Mouse (Mus musculus) kidney, postnatal 0 days (tissue): ENCODE data around the gene Vav2. TPM values are rescaled to one million over a fixed set of nuclear protein-coding genes. Genes with fewer than 3 reads are reported as not detected.

Source experiments
- ATAC-seq: fragments of 200-750 bp; cut with Nextera tagmentation; replicated peaks from 2 replicates; pipeline ENCODE4 v1.8.0; 2017; ENCODE audit warnings: low read depth, moderate number of reproducible peaks, moderate TSS enrichment, moderate library complexity; ENCODE audit not compliant: low FRiP score
- DNase-seq: peaks from one replicate; pipeline ENCODE4 v3.0.0-alpha.2; 2016; ENCODE audit warnings: low spot score
- H3K27ac ChIP-seq: fragments of 300-500 bp; sonication (generic); 2 replicates; pipeline ENCODE4 v1.5.1; 2014; ENCODE audit warnings: mild to moderate bottlenecking
- H3K27me3 ChIP-seq: fragments of 300-500 bp; sonication (generic); 2 replicates; pipeline ENCODE4 v1.6.1; 2014; ENCODE audit warnings: low read length, mixed read lengths; ENCODE audit not compliant: insufficient read depth
- H3K36me3 ChIP-seq: fragments of 300-500 bp; sonication (generic); 2 replicates; pipeline ENCODE4 v1.6.1; 2014; ENCODE audit warnings: low read length, mixed read lengths; ENCODE audit not compliant: insufficient read depth
- H3K4me1 ChIP-seq: fragments of 300-500 bp; sonication (generic); replicated peaks from 2 replicates; pipeline ENCODE4 v1.6.1; 2014; ENCODE audit warnings: antibody characterized with exemption, low read length, mixed read lengths; ENCODE audit not compliant: insufficient read depth
- H3K4me2 ChIP-seq: fragments of 300-500 bp; sonication (generic); 2 replicates; pipeline ENCODE4 v1.6.1; 2014; ENCODE audit warnings: mild to moderate bottlenecking, low read length, moderate library complexity, mixed read lengths
- H3K4me3 ChIP-seq: fragments of 300-500 bp; sonication (generic); replicated peaks from 2 replicates; pipeline ENCODE4 v1.5.1; 2014; ENCODE audit warnings: low read depth, low read length
- H3K9ac ChIP-seq: fragments of 300-500 bp; sonication (generic); 2 replicates; pipeline ENCODE4 v1.6.1; 2014; ENCODE audit warnings: low read depth, low read length
- H3K9me3 ChIP-seq: fragments of 300-500 bp; sonication (generic); replicated peaks from 2 replicates; pipeline ENCODE4 v1.6.1; 2016; ENCODE audit warnings: low read length, inconsistent platforms, mixed read lengths
- CTCF ChIP-seq: IDR thresholded peaks from 2 replicates; pipeline ENCODE4 v1.5.1; 2016; ENCODE audit warnings: antibody characterized with exemption, low read depth, mild to moderate bottlenecking, moderate library complexity
- WGBS: fragments of 180-500 bp; shearing (Covaris S2); extraction: QIAGEN DNeasy Blood & Tissue Kit; methylation state at CpG from one replicate; pipeline ENCODE4 v1.1.7; 2014; 5-methylcytosine and 5-hydroxymethylcytosine counted together
- polyA plus RNA-seq: library from polyadenylated mRNA; unstranded; fragments of >200 nt; fragmentation: Nextera tagmentation; extraction: Ambion mirVana; gene quantifications from 2 replicates; pipeline ENCODE4 v1.2.1, GENCODE M21; 2015

Vav2 gene
- polyA plus RNA-seq, 1 experiment from 2014 or later: 4.7 TPM

GRCm38 (mm10) chr2:27330446-27330845, 96.4 kb downstream of the Vav2 start:
- no peaks in the 10 kb centered on the region for H3K27me3 ChIP-seq
- no peaks in the 10 kb centered on the region for H3K9me3 ChIP-seq
- no peak overlapping the region for H3K27ac ChIP-seq
- H3K4me1 ChIP-seq: peaks cover 24% of the 10 kb centered on the region
- no peak overlapping the region for H3K9ac ChIP-seq
- no peak for TF ChIP-seq CTCF
- WGBS: 68% methylated on average over 8 of the region's 8 CpGs
- no peak overlapping the region for H3K4me2 ChIP-seq
- ATAC-seq (no peak), DNase-seq (no peak)
- no peak overlapping the region for H3K4me3 ChIP-seq
- no peaks in the 10 kb centered on the region for H3K36me3 ChIP-seq

GRCm38 (mm10) chr2:27329386-27330060, 97.3 kb downstream of the Vav2 start:
- TF ChIP-seq CTCF: no peak
- 87% methylated on average over 10 of the region's 10 CpGs for WGBS
- no peaks in the 10 kb centered on the region for H3K27me3 ChIP-seq
- no peak overlapping the region for H3K9ac ChIP-seq
- ATAC-seq (no peak), DNase-seq (no peak)
- H3K4me1 ChIP-seq: peaks cover 29% of the 10 kb centered on the region
- no peak overlapping the region for H3K27ac ChIP-seq
- no peak overlapping the region for H3K4me2 ChIP-seq
- no peaks in the 10 kb centered on the region for H3K9me3 ChIP-seq
- no peak overlapping the region for H3K4me3 ChIP-seq
- no peaks in the 10 kb centered on the region for H3K36me3 ChIP-seq

GRCm38 (mm10) chr2:27328613-27329041, 98.2 kb downstream of the Vav2 start:
- no peak overlapping the region for H3K4me2 ChIP-seq
- peaks cover 38% of the 10 kb centered on the region for H3K4me1 ChIP-seq
- H3K9me3 ChIP-seq: no peaks in the 10 kb centered on the region
- DNase-seq (no peak), ATAC-seq (no peak)
- H3K4me3 ChIP-seq: no peak overlapping the region
- H3K27ac ChIP-seq: peak overlapping the region; percentile 54; the same call in 1 of the 2 replicates
- no peaks in the 10 kb centered on the region for H3K27me3 ChIP-seq
- H3K36me3 ChIP-seq: no peaks in the 10 kb centered on the region
- TF ChIP-seq CTCF: no peak
- H3K9ac ChIP-seq: no peak overlapping the region

- TF ChIP-seq CTCF: no peak
- no peak overlapping the region for H3K4me2 ChIP-seq
- no peaks in the 10 kb centered on the region for H3K9me3 ChIP-seq
- H3K27me3 ChIP-seq: no peaks in the 10 kb centered on the region
- H3K36me3 ChIP-seq: no peaks in the 10 kb centered on the region
- WGBS: 66% methylated on average over 4 of the region's 4 CpGs
- no peak for DNase-seq
- ATAC-seq: no peak
- H3K9ac ChIP-seq: 0 out of 2 replicates have a peak overlapping the region, but pooled peaks have one; percentile 31
- H3K4me1 ChIP-seq: peaks cover 44% of the 10 kb centered on the region
- H3K27ac ChIP-seq: peak overlapping the region; percentile 54; the same call in 1 of the 2 replicates
- H3K4me3 ChIP-seq: no peak overlapping the region
Observed at GRCm38 (mm10) chr2:27327886-27328285, 98.9 kb downstream of the Vav2 start.

- no peaks in the 10 kb centered on the region for H3K36me3 ChIP-seq
- H3K4me2 ChIP-seq: no peak overlapping the region
- H3K27me3 ChIP-seq: no peaks in the 10 kb centered on the region
- H3K4me1 ChIP-seq: peaks cover 44% of the 10 kb centered on the region
- no peaks in the 10 kb centered on the region for H3K9me3 ChIP-seq
- no peak; the same call in 1 of the 2 replicates for ATAC-seq
- no peak for DNase-seq
- H3K9ac ChIP-seq: no peak overlapping the region
- 0 out of 2 replicates have a peak overlapping the region, but pooled peaks have one; percentile 19 for H3K27ac ChIP-seq
- no peak overlapping the region for H3K4me3 ChIP-seq
- 68% methylated on average over 6 of the region's 6 CpGs for WGBS
- TF ChIP-seq CTCF: no peak
Observed at GRCm38 (mm10) chr2:27327076-27327475, 99.8 kb downstream of the Vav2 start.

- 74% methylated on average over 7 of the region's 7 CpGs for WGBS
- Histone ChIP-seq H3K4me3 (no peak overlapping the region), H3K4me1 (peaks cover 42% of the 10 kb centered on the region), H3K36me3 (no peaks in the 10 kb centered on the region), H3K27me3 (no peaks in the 10 kb centered on the region), H3K27ac (no peak overlapping the region), H3K9ac (no peak overlapping the region), H3K9me3 (no peaks in the 10 kb centered on the region), H3K4me2 (no peak overlapping the region)
- ATAC-seq: no peak
- TF ChIP-seq CTCF: no peak
- no peak for DNase-seq
Observed at GRCm38 (mm10) chr2:27326357-27326756, 100.5 kb downstream of the Vav2 start.

GRCm38 (mm10) chr2:27324690-27325089, 102.1 kb downstream of the Vav2 start:
- Histone ChIP-seq H3K9ac (no peak overlapping the region), H3K4me3 (no peak overlapping the region), H3K36me3 (no peaks in the 10 kb centered on the region), H3K27ac (peak overlapping the region; percentile 38; the same call in 1 of the 2 replicates), H3K27me3 (no peaks in the 10 kb centered on the region), H3K4me1 (peaks cover 41% of the 10 kb centered on the region), H3K4me2 (no peak overlapping the region), H3K9me3 (no peaks in the 10 kb centered on the region)
- 26% methylated on average over 2 of the region's 2 CpGs for WGBS
- TF ChIP-seq CTCF: no peak
- no peak for DNase-seq
- ATAC-seq: no peak
